18 mouse cellular contexts compared by ENCODE assay signal in the genomic region with DNA sequence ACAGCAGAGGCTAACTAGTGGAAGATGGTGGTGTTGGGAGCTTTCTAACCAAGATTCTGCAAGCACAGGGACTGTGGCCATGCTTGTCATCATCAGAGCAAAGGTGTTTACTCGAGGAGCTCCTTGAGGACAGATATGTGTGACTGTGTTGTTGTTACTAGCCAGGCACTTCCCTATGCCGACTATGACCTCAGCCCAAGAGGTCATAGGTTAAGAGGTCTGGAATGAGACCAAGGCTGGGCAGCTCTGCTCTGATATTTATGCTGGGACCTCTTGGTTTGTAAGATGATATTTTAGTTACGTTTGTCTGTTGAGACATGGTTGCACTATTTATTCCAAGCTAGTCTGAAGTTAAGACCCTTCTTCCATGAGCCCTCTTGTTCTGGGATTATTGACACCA.
DNase-seq lines count a peak whose midpoint lies in the region; ATAC-seq lines count a peak whose summit lies in the region.
"Had no signal": no experiment of that assay in that cellular context is flagged by ENCODE, and none has a peak within 500 bp of the region (broad histone marks: within the 10 kb centered on the region; RNA-seq: fewer than 3 reads in every experiment).

No protein-coding gene starts in this region.

- DNase-seq in embryo, embryonic 10 days (ENCODE audit: low spot score): peak; percentile 51
- no peak for DNase-seq in embryo, embryonic 11 days
- DNase-seq in adipocyte (ENCODE audit: low spot score): peak; percentile 9
- DNase-seq: adrenal gland, adult 2 months; adrenal gland, adult 8-10 months; adrenal gland, postnatal 10 days; adrenal gland, postnatal 14 days; adrenal gland, postnatal 25 days; adrenal gland, postnatal 36 days; B cell, adult 2 months; cerebellum, adult 11 months; cerebellum, adult 11-12 months; cerebellum, adult 18-20 months; cerebellum, adult 2 months had no signal

- no peak for ATAC-seq in frontal cortex, adult (ENCODE audit: low TSS enrichment)
- ATAC-seq: activated CD4-positive, CD25-positive, alpha-beta regulatory T cell, adult 4 months; CD4-positive, CD25-positive, alpha-beta regulatory T cell, adult 4 months; Patski had no signal
